Mouse (Mus musculus) small intestine, adult 2 months (tissue): ENCODE results near the gene Cyp2d40. TPM values are rescaled to one million over a fixed set of nuclear protein-coding genes. Genes with fewer than 3 reads are reported as not detected.

ENCODE experiments used
- H3K27ac ChIP-seq: fragments of 200-500 bp; 2 replicates; pipeline ENCODE4 v1.5.1; 2012; ENCODE audit warnings: low read depth, low read length, control low read depth, inconsistent platforms; ENCODE audit not compliant: insufficient read depth
- H3K27me3 ChIP-seq: fragments of 200-500 bp; 2 replicates; pipeline ENCODE4 v1.6.1; 2012; ENCODE audit warnings: mild to moderate bottlenecking, moderate library complexity, low read length, inconsistent platforms; ENCODE audit not compliant: control insufficient read depth, insufficient read depth
- H3K36me3 ChIP-seq: fragments of 200-500 bp; 2 replicates; pipeline ENCODE4 v1.6.1; 2012; ENCODE audit warnings: mild to moderate bottlenecking, low read length, control low read depth, inconsistent platforms; ENCODE audit not compliant: control insufficient read depth, insufficient read depth
- H3K4me1 ChIP-seq: fragments of 200-500 bp; 2 replicates; pipeline ENCODE4 v1.6.1; 2012; ENCODE audit warnings: low read length, inconsistent platforms, mixed read lengths; ENCODE audit not compliant: control insufficient read depth, insufficient read depth, insufficient read length
- H3K4me3 ChIP-seq: fragments of 200-500 bp; 2 replicates; pipeline ENCODE4 v1.5.1; 2012; ENCODE audit warnings: low read depth, mild to moderate bottlenecking, control low read depth, inconsistent platforms, low read length, moderate library complexity
- CTCF ChIP-seq: fragments of 200-500 bp; IDR thresholded peaks from 2 replicates; pipeline ENCODE4 v1.5.1; 2012; ENCODE audit warnings: low read depth, mild to moderate bottlenecking, control low read depth, inconsistent platforms, low read length, moderate library complexity, mixed read lengths; ENCODE audit not compliant: insufficient replicate concordance, insufficient read length; ENCODE audit errors: extremely low read depth
- POLR2A ChIP-seq: fragments of 200-500 bp; IDR thresholded peaks from 2 replicates; pipeline ENCODE4 v1.6.1; 2012; ENCODE audit warnings: low read depth, mild to moderate bottlenecking, control low read depth, inconsistent platforms, low read length, moderate library complexity
- WGBS: fragments of 180-500 bp; shearing (Covaris S2); methylation state at CpG from one replicate; pipeline ENCODE4 v1.1.7; 2018; 5-methylcytosine and 5-hydroxymethylcytosine counted together
- polyA plus RNA-seq: library from polyadenylated mRNA; depleted of rRNA; stranded (reverse); fragments of >200 nt; gene quantifications from 2 replicates; pipeline ENCODE4 v1.2.3, GENCODE M21; 2012; rRNA removed

Cyp2d40 gene
- not detected in 2 replicates for polyA plus RNA-seq

DNA sequence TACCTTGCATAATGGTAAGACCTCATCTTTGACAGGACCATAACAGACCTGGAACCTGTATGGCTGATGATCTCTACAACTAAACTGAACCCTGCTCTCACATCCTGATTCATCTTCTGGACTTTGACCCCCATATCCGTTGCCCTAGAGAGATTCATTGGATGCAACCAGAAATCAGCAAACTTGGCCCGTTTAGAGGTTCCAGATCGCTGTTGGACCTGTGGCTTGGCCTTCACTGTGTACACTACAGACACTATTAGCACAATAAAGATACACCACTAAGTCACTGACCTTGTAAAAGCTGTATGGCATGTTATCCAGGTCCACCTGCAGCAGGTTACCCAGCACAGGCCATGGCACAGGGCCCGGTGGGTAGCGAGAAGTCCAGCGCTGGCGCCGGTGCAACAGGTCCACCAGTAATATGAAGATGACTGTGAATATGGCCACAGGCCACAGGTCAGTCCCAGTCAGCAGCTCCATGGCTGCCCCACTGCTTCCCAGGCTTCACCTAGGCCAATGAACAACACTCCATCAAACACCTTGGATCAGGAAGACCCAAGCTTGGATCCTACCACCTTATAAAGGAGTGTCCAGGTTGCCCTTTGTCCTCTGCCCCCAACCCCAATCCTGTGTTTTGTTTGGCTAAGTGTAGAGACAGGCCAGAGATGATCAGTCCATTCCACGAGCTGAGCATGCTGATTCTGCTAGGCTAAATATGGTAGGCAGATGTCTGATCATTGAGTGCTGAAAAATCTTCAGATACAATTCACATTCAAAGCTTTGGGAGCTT lies at the start of gene Cyp2d40:
Gene Cyp2d40 (minus strand): TSS at position 553 of the 790 bp plus-strand sequence.
- Histone ChIP-seq H3K4me1 (no peaks in the 10 kb centered on the region), H3K4me3 (no peak within 1 kb of the TSS), H3K27ac (no peak within 1 kb of the TSS), H3K36me3 (no peaks in the 10 kb centered on the region), H3K27me3 (no peaks in the 10 kb centered on the region)
- 85% methylated on average over 9 of the region's 9 CpGs for WGBS
- TF ChIP-seq POLR2A (no peak), CTCF (no peak)

DNA sequence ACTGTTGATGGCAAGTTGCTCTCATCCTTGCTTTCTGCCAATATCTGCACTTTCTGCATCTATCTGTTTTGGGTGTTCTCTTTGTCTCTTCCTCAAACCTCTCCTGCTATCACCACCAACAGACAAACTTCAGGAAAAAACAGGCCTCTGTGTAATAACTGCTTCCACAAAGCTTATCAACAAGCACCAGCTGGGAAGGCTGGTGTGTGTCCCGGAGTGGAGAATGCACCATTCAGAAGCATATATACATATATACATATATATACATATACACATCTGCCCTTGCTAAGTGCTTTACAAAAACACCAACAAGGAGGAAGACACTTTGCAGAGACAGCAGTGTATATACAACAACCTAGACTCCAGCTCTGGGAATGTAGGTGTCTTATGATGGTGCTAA lies 46.6 kb upstream of the Cyp2d40 start:
- Histone ChIP-seq H3K4me1 (peaks cover 13% of the 10 kb centered on the region), H3K27ac (no peak overlapping the region), H3K4me3 (no peak overlapping the region), H3K36me3 (peaks cover 23% of the 10 kb centered on the region), H3K27me3 (no peaks in the 10 kb centered on the region)
- TF ChIP-seq CTCF (no peak), POLR2A (no peak)
- WGBS = 80% methylated on average over 1 of the region's 1 CpGs

DNA sequence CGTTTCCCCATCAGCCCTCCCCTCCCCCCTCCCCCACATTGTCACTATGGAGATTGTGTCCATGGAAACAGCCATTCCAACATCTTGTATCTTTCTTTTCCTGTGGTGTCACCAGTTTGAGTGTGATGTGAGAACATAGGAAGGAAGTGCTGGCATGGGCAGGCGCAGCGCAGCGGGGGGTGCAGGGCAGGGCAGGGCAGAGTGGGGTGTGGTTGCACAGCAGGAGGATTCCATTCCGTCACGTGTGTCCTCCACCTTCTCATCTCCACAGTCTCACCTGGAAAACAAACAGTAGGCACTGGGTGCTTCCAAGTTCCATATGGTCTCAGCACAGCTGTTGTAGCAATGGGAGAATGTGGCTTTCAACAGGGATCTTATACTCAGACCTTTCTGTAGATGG lies 45.5 kb upstream of the Cyp2d40 start:
- Histone ChIP-seq H3K27ac (no peak overlapping the region), H3K36me3 (peaks cover 20% of the 10 kb centered on the region), H3K4me1 (peaks cover 13% of the 10 kb centered on the region), H3K4me3 (no peak overlapping the region), H3K27me3 (no peaks in the 10 kb centered on the region)
- WGBS = 74% methylated on average over 6 of the region's 6 CpGs
- no peak for TF ChIP-seq POLR2A
- no peak for TF ChIP-seq CTCF

DNA sequence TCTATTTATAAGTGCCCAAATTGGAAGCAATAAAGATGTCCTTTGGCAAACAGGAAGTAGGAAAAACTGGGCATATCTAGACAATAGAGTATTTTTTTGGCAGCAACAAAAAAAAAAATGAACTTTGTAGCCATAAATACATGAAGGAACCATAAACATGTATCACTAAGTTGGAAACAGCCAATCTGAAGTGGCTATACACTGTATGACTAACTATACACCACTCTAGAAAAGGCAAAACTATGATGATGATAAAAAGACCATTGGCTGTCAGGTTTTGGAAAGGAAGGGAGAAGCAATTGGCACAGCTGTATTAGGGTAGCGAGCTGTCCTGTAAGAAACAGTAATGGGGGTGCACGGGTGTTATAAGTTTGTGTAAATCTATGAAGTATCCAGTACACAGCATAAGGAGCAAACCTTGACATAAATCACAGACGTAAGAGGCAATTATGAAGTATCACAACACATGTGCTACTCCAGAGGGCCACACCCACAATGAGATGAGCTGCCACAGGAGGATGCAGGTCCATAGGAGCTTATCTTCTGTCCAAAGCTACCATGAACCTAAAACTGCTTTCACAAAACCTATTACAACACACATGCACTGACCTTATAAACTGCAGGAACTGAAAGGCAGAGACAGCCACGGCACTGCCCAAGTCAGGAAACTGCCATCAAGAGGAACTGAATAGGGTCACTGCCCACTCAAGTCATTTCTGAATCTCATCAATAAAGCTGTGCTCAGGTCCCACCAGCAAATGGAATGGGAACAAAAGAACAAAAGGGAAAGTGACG lies 43.2 kb upstream of the Cyp2d40 start:
- Histone ChIP-seq H3K27ac (no peak overlapping the region), H3K4me3 (no peak overlapping the region), H3K36me3 (peaks cover 10% of the 10 kb centered on the region), H3K27me3 (no peaks in the 10 kb centered on the region), H3K4me1 (peaks cover 13% of the 10 kb centered on the region)
- 42% methylated on average over 5 of the region's 5 CpGs for WGBS
- TF ChIP-seq POLR2A (no peak), CTCF (no peak)

DNA sequence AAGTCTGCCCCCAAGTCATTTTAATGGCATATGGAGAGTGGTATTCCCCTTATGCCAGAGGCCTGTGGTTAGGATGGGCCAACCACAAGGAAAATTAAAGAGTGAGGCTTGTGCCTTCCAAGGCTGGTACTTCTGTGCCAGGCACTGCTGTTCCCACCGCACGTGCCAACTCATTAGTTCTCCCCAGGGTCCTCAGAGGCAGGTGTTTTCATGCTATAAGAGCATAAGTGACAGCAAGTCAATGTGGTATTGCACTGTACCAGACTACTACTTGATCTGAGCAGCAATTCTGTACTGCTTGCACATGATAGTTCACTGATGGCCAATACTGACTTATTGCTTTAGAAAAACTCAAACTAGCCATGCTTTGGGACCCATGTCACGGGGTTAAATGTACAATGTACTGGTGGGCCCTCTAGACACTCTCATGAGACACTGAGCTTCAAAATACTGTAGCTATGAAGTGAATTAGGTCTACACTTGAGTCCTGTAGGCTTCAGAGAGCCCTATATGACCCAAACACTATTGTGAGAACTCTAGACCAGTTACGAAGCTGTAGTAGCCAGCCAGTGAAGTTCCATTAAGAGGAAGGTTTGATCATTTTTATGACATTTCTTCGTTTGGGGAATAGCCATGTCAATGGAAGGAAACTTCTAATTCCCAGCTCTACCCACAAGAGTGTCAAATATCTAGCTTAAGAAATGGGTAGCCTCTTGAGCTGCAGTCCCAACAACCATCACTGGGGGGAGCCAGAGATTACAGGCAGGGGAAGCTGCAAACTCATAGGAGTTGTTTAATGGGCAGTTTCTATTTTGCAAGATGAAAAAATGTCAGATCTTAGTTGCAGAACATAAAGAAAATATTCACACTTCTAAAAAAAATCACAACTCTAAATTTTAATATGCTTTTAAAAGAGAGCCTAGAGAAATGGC lies 41.0 kb upstream of the Cyp2d40 start:
- TF ChIP-seq CTCF = peak; percentile 68; the same call in 1 of the 2 replicates
- no peak for TF ChIP-seq POLR2A
- H3K27ac ChIP-seq = no peak overlapping the region
- H3K4me1 ChIP-seq = peaks cover 13% of the 10 kb centered on the region
- H3K36me3 ChIP-seq = peaks cover 3% of the 10 kb centered on the region; the same call in 1 of the 2 replicates
- no peaks in the 10 kb centered on the region for H3K27me3 ChIP-seq
- 78% methylated on average over 5 of the region's 5 CpGs for WGBS
- H3K4me3 ChIP-seq = no peak overlapping the region

DNA sequence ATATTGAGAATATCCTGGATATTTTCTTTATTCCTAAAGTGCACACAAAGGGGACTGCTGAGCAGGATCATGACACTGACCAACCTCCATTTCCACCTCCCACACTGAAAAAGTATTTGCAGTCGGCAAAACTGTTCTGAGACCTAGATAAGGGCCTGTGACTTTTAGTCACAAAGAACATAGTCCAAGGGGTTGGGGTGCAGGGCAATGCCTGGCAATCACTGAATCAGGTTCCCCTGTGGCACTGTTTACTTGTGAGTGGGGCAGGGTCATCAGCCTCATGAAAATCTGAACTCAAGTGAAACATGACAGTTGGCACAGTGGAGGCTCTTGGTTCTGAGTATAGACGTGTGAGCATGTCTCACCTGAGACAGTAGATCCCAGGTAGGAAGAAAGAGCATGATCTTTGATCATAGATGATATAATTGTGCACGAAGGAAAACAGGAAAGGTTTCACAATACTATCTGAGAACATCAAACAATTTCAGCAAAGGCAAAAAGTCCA lies 32.0 kb upstream of the Cyp2d40 start:
- Histone ChIP-seq H3K4me1 (peaks cover 23% of the 10 kb centered on the region), H3K27ac (peak overlapping the region; percentile 87), H3K4me3 (no peak overlapping the region), H3K36me3 (0 out of 2 replicates have a peak, but pooled peaks cover 1% of the 10 kb centered on the region), H3K27me3 (no peaks in the 10 kb centered on the region)
- TF ChIP-seq CTCF = no peak
- TF ChIP-seq POLR2A = no peak
- WGBS = 32% methylated on average over 3 of the region's 3 CpGs
